Mouse (Mus musculus): ENCODE data around the gene Sfxn5. TPM values are rescaled to one million over a fixed set of nuclear protein-coding genes. Genes with fewer than 3 reads are reported as not detected.

The Sfxn5 gene
- polyA plus RNA-seq, 1 experiment from 2014 or later = 8.7 TPM

GRCm38 (mm10) chr6:85187340-85188211, 145.6 kb downstream of the Sfxn5 start, which contains the start of gene Emx1:
Emx1 (plus strand) TSS chr6:85187438.
- DNase-seq (ENCODE audit: low spot score) = peak; percentile 76
- under 1% methylated on average over 81 of the region's 81 CpGs for WGBS
- Histone ChIP-seq H3K27me3 (ENCODE audit: low read depth, poor library complexity, severe bottlenecking) (peaks cover 99% of the 10 kb centered on the region), H3K9me3 (replicated peaks) (no peaks in the 10 kb centered on the region), H3K27ac (replicated peaks) (peak within 1 kb of the TSS; percentile 38), H3K4me3 (peak within 1 kb of the TSS; percentile 57), H3K36me3 (no peaks in the 10 kb centered on the region), H3K4me1 (peaks cover 54% of the 10 kb centered on the region)

GRCm38 (mm10) chr6:85186744-85187059, 146.5 kb downstream of the Sfxn5 start:
- Histone ChIP-seq H3K27ac (replicated peaks) (no peak overlapping the region), H3K27me3 (ENCODE audit: low read depth, poor library complexity, severe bottlenecking) (peaks cover 98% of the 10 kb centered on the region), H3K36me3 (no peaks in the 10 kb centered on the region), H3K4me3 (peak overlapping the region; percentile 57), H3K9me3 (replicated peaks) (no peaks in the 10 kb centered on the region), H3K4me1 (peaks cover 54% of the 10 kb centered on the region)
- peak; percentile 42 for DNase-seq (ENCODE audit: low spot score)
- WGBS = under 1% methylated on average over 15 of the region's 15 CpGs

- Histone ChIP-seq H3K4me3 (peak overlapping the region; percentile 57), H3K9me3 (replicated peaks) (no peaks in the 10 kb centered on the region), H3K36me3 (no peaks in the 10 kb centered on the region), H3K27ac (replicated peaks) (no peak overlapping the region), H3K27me3 (ENCODE audit: low read depth, poor library complexity, severe bottlenecking) (peaks cover 98% of the 10 kb centered on the region), H3K4me1 (peaks cover 54% of the 10 kb centered on the region)
- peak; percentile 67 for DNase-seq (ENCODE audit: low spot score)
- 1% methylated on average over 33 of the region's 33 CpGs for WGBS
These were observed 147.0 kb downstream of the Sfxn5 start for GRCm38 (mm10) chr6:85186033-85186743.

GRCm38 (mm10) chr6:85183951-85184350, 149.3 kb downstream of the Sfxn5 start:
- no peak for DNase-seq (ENCODE audit: low spot score)
- Histone ChIP-seq H3K9me3 (replicated peaks) (no peaks in the 10 kb centered on the region), H3K27me3 (ENCODE audit: low read depth, poor library complexity, severe bottlenecking) (peaks cover 94% of the 10 kb centered on the region), H3K4me1 (peaks cover 38% of the 10 kb centered on the region), H3K27ac (replicated peaks) (no peak overlapping the region), H3K36me3 (no peaks in the 10 kb centered on the region), H3K4me3 (no peak overlapping the region)
- WGBS = 65% methylated on average over 3 of the region's 3 CpGs

GRCm38 (mm10) chr6:85180036-85180435, 153.2 kb downstream of the Sfxn5 start:
- no peak overlapping the region for H3K4me3 ChIP-seq
- H3K27ac ChIP-seq (replicated peaks) = no peak overlapping the region
- H3K27me3 ChIP-seq (ENCODE audit: low read depth, poor library complexity, severe bottlenecking) = peaks cover 55% of the 10 kb centered on the region
- H3K9me3 ChIP-seq (replicated peaks) = no peaks in the 10 kb centered on the region
- 64% methylated on average over 2 of the region's 2 CpGs for WGBS
- H3K36me3 ChIP-seq = no peaks in the 10 kb centered on the region
- no peaks in the 10 kb centered on the region for H3K4me1 ChIP-seq
- no peak for DNase-seq (ENCODE audit: low spot score)

GRCm38 (mm10) chr6:85179569-85179968, 153.7 kb downstream of the Sfxn5 start:
- Histone ChIP-seq H3K4me3 (no peak overlapping the region), H3K4me1 (no peaks in the 10 kb centered on the region), H3K27ac (replicated peaks) (no peak overlapping the region), H3K9me3 (replicated peaks) (no peaks in the 10 kb centered on the region), H3K36me3 (no peaks in the 10 kb centered on the region), H3K27me3 (ENCODE audit: low read depth, poor library complexity, severe bottlenecking) (peaks cover 51% of the 10 kb centered on the region)
- WGBS = 85% methylated on average over 3 of the region's 3 CpGs
- no peak for DNase-seq (ENCODE audit: low spot score)

- H3K27ac ChIP-seq (replicated peaks) = peak overlapping the region; percentile 72
These were observed 167.7 kb downstream of the Sfxn5 start for GRCm38 (mm10) chr6:85165440-85165921.

More at GRCm38 (mm10) chr6:85165440-85165921, 167.7 kb downstream of the Sfxn5 start:
- Histone ChIP-seq H3K36me3 (no peaks in the 10 kb centered on the region), H3K27me3 (ENCODE audit: low read depth, poor library complexity, severe bottlenecking) (peaks cover 17% of the 10 kb centered on the region), H3K4me3 (no peak overlapping the region), H3K9me3 (replicated peaks) (no peaks in the 10 kb centered on the region), H3K4me1 (peaks cover 40% of the 10 kb centered on the region)
- peak; percentile 41 for DNase-seq (ENCODE audit: low spot score)
- WGBS = 51% methylated on average over 11 of the region's 11 CpGs

Small RNA genes lying within 50 kb of the gene (microRNA-seq; reads per million reads assigned to microRNA genes)
- not detected for gene Mir705

Other genes starting within 250 kb of the Sfxn5 start
- gene Spr, start 195.7 kb downstream of the Sfxn5 start, polyA plus RNA-seq (2016; fragmentation: Nextera tagmentation; extraction: Ambion mirVana) = 48.5 and 55.7 TPM in 2 replicates
- 2.2 and 3.5 TPM in 2 replicates for gene Emx1, start 146.0 kb downstream of the Sfxn5 start, polyA plus RNA-seq (2016; fragmentation: Nextera tagmentation; extraction: Ambion mirVana)
- 4.2 and 6.4 TPM in 2 replicates for gene Rab11fip5, start 41.2 kb upstream of the Sfxn5 start, polyA plus RNA-seq (2016; fragmentation: Nextera tagmentation; extraction: Ambion mirVana)
- not detected in 2 replicates for gene Noto, start 90.5 kb upstream of the Sfxn5 start, polyA plus RNA-seq (2016; fragmentation: Nextera tagmentation; extraction: Ambion mirVana)
- 75.6 and 83.9 TPM in 2 replicates for gene Smyd5, start 98.6 kb upstream of the Sfxn5 start, polyA plus RNA-seq (2016; fragmentation: Nextera tagmentation; extraction: Ambion mirVana)
- gene Cct7, start 118.1 kb upstream of the Sfxn5 start, polyA plus RNA-seq (2016; fragmentation: Nextera tagmentation; extraction: Ambion mirVana) = 700 and 751 TPM in 2 replicates
- 42.8 and 44.9 TPM in 2 replicates for gene Pradc1, start 118.5 kb upstream of the Sfxn5 start, polyA plus RNA-seq (2016; fragmentation: Nextera tagmentation; extraction: Ambion mirVana)
- gene Fbxo41, start 169.6 kb upstream of the Sfxn5 start, polyA plus RNA-seq (2016; fragmentation: Nextera tagmentation; extraction: Ambion mirVana) = 0.68 and 0.79 TPM in 2 replicates
- gene Egr4, start 180.2 kb upstream of the Sfxn5 start, polyA plus RNA-seq (2016; fragmentation: Nextera tagmentation; extraction: Ambion mirVana) = 0.06 TPM in 1 of 2 replicates, not detected in the other